Mouse (Mus musculus) heart, adult 9 months (tissue): ENCODE measurements around the gene Il4ra.

Experiments
- DNase-seq, 2 experiments: peaks; one replicate each; pipeline ENCODE4 v3.0.0; 2022; ENCODE audit warnings: low spot score in 2 of 2

Il4ra gene

DNA sequence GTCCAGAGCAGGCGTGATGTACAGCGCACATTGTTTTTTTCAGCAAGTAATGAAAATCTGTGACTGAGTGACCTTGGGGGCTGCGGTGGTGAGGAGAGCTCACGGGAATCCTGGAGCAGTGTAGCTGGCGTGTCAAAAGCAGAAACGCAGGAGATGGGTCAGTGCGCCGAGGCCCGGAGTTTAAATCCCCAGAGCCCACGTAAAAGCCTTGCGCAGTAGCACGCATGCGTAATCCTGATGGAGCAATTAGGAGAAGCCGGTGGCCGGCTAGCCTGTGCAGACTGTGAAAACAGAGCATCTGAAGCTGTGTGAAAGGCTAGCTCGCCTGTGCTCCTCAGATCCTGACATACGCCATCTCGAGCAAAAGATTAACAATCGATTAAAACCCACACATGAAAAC is 20.0 kb downstream of the Il4ra start:
- no peak for DNase-seq

DNA sequence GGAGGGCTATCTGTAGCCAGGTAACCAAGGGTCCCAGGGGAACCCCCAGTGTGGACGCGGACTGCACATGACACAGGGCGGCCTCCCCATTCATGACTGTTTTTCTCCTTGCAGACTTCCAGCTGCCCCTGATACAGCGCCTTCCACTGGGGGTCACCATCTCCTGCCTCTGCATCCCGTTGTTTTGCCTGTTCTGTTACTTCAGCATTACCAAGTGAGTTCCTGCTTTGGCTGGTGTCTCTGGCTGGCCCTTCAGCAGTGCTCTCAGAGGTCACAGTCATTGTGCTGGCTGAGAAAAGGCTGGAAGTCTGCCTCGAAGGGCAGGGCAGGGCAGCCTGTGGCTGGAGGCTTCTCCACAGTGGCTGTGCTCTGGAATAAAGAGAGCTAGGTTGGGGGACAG is 20.8 kb downstream of the Il4ra start:
- DNase-seq, result peak in 1 of 2 experiments; percentile 33

DNA sequence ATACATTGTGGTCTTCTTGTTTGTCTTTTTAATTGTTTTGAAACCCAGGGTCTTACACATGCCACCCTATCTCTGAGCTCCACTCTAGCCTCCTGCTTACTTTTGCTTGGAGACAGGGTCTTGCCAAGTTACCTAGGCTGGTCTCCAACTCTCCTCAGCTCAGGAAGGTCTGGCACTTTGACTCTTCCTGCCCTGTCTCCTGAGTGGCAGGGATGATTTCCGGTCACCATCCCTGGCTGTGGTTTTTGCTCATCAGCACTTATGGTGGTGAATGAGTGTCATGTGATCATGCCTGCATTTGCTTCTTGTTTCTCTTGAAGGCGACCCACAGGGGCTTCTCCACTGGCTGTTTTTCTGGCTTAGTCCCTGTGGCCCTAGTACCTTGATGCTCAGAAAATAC is 21.9 kb downstream of the Il4ra start:
- DNase-seq, result no peak

DNA sequence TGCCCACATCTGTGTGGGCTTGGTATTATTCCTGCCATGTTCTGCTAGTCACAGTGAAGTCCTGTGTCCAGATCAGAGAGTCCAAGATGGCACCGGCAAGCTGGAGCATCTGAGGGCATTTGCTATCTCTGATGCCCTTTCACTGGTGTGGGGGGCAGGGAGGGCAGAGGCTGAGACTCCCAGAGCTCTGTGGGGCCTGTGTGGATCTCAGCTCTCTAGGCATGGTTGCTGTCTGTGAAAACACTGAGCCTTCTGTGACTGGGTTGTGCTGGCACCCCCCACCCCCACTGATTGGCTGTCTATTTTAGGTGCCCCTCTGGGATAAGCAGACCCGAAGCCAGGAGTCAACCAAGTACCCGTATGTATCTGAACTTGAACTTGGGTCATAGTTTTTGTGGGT is 22.9 kb downstream of the Il4ra start:
- DNase-seq, result no peak

DNA sequence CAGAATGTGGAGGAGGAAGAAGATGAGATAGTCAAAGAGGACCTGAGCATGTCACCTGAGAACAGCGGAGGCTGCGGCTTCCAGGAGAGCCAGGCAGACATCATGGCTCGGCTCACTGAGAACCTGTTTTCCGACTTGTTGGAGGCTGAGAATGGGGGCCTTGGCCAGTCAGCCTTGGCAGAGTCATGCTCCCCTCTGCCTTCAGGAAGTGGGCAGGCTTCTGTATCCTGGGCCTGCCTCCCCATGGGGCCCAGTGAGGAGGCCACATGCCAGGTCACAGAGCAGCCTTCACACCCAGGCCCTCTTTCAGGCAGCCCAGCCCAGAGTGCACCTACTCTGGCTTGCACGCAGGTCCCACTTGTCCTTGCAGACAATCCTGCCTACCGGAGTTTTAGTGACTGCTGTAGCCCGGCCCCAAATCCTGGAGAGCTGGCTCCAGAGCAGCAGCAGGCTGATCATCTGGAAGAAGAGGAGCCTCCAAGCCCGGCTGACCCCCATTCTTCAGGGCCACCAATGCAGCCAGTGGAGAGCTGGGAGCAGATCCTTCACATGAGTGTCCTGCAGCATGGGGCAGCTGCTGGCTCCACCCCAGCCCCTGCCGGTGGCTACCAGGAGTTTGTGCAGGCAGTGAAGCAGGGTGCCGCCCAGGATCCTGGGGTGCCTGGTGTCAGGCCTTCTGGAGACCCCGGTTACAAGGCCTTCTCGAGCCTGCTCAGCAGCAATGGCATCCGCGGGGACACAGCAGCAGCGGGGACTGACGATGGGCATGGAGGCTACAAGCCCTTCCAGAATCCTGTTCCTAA is 24.0 kb downstream of the Il4ra start:
- DNase-seq, result no peak

DNA sequence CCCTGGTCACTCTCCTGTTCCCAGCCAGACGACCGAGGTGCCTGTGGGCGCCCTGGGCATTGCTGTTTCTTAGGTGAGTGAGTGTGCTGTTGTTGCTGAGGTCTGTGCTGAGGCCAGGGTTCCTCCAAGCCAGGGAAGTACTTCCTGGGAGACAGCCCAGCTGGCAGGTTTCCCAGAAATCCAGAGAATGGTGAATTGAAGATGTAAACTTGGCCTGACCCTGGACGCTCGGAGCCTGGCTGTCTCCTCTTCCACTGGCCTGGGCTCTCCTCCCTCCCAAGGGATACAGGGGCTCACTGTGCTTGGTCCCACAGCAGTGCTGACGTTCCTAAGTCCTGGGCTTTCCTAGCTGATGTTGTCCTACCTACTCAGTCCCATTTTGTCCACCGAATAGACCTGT is 25.1 kb downstream of the Il4ra start:
- peak; percentile 75 to 82 for DNase-seq

DNA sequence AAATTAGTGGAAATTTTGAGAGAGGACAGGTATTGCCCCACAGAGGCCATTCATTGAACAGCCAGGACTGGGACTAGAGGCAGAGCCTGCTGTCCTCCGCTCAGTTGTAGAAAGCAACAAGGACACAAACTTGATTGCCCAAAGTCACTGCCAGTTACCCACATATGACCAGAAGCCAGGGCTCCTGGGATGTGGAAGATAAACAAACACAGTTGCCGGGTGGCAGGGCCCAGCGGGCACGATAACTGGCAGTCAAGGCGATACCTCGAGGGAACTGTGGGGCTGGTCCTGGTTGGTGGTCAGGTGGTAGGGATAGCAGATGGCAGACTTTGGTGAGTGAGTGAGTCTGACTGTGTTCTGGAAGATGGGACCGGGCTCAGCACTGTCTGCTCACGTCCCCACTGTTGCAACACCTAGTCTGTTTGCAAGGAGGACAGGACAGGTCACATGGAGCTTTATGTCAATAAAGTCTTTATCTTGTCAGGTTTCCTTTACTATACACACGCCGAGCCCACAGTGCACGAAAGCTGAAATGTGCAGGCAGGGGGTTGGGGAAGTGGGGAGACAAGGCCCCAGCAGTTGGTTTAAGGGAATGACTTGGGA is 25.7 kb downstream of the Il4ra start:
- peak; percentile 66 to 69 for DNase-seq

DNA sequence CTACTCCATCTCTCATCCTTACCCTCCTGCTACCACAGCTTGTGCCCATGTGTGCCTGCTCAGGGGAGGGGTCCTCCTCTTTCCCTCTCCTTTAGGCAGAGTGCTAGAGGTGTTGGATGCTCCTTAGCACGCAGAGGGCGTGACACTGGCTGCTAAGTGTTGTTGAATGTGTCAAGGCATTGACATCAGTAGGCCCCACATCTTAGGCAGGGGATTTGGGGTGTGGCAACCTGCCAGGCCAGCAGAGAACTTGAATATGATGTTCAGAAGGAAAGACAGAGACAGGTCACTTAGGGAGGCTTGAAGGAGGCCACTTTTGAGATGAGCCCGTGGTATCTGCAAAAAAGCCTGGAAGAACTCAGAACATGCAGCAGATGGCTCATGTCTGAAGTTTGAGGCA is 26.2 kb downstream of the Il4ra start:
- no peak for DNase-seq

DNA sequence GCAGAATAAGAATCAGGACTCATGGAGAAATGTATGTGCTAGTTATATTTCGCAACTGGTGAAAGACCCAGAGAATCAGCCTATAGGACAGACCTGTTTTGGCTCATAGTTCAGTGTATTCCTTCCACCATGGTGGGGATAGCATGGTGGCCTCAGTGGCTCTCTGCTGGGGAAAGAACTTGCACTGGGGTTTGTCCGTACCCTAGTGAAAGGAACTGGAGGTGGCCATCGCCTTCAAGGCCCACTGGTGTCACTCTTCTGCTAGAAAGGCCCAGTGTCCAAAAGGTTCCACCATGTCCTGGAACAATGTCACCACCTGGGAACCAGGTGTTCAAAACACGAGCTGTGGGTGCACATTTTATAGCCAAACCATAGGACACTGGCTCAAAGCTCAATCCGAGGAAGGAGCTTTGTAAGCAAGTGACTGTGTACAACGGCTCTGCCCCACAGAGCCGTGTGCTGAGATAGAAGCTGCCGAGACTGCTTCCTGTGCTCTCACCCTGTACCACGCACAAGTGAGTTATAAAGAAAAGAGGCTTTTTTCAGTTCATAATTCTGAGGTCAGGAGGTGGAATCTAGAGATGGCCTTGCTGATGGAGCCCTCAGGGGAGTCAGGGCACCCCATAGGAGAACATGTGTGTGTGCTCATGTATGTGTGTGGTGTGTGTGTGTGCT is 27.8 kb downstream of the Il4ra start:
- no peak for DNase-seq

DNA sequence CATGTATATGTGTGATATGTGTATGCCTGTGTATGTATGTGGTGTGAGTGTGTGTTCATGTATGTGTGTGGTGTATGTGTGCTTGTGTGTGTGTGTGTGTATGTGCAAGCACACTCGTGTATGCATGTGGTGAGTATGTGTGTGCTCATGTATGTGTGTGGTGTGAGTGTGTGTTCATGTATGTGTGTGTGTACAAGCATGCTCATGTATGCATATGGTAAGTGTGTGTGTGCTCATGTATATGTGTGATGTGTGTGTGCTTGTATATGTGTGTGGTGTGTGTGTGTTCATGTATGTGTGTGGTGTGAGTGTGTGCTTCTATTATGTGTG is 28.3 kb downstream of the Il4ra start:
- no peak for DNase-seq

DNA sequence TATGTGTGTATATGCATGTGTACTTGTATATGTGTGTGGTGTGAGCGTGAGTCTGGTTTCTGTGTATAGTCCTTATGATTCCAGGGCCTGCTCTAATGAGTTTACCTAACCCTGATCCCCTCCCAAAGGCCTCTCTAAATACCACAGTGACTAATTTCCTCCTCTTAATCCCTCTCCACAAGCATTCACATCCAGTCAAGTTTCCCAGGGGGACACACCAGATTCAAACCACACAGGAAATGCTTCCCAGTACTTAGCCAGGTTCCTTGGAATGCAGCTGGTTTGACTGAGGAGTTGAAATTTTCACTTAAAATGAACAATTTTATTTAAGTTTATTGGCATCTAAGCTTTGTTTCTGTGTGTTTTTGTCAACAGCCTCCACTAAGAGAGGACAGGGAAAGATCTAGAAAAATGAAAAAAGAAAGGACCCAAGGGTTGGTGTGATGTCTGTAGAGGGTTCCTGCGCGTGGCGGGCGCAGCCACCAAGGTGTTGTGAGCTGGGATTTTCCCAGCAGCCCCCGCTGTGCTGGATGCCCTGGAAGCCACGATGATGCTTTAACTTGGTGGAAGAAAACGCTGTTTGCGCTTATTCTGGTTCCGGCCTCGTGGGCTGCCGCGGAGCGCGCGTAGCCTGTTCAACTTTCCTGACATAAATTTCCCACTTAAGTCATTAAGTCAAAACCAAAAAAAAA is 28.9 kb downstream of the Il4ra start:
- peak in 1 of 2 experiments; percentile 73 for DNase-seq

DNA sequence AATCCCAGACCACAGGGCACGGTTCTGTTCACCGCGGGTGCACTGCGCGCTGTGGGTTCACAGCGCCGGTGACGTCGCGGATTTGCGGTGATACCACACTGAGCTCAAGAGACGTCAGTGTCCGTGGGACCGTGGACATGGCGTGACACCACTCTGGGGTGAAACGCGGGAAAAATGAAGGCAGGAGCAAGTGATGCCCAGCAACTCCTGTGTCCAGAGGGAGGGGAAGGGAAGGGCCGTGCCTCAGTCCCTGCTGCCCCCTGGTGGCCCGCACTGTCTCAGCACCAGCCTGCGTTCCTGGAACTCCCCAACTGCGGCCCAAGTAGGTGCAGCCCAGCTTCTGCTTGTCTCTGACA is 29.4 kb downstream of the Il4ra start:
- DNase-seq, result peak; percentile 79 to 90

DNA sequence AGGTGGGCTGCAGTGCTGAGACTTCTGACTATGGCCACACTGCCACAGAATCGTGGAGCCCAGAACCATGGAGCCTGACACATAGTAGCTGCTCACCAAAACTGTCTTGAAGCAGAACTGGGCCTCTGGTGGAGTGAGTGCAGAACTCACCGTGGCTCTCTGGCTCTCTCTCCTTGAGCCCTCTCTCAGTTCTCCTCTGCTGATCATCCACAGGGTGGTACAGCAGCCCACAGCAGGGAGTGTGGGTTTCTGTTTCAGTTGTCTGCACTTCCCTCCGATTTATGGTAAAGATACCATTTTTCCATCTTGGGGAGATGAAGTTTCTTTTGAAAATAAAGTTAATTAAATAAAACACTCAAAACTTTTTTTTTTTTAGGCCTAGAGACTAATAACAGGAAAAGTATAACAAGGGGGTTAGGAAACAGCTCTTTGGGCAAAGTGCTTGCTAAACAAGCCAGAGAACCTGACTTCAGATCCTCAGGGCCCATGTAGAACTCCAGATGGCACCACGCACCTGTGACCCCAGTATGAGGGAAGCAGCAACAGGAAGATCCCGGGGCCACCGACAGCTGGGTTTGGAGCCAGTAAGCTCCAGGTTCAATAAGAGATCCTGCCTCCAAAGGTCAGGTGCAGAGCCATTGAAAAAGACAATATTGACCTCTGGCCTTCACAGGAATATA is 31.5 kb downstream of the Il4ra start:
- no peak for DNase-seq

DNA sequence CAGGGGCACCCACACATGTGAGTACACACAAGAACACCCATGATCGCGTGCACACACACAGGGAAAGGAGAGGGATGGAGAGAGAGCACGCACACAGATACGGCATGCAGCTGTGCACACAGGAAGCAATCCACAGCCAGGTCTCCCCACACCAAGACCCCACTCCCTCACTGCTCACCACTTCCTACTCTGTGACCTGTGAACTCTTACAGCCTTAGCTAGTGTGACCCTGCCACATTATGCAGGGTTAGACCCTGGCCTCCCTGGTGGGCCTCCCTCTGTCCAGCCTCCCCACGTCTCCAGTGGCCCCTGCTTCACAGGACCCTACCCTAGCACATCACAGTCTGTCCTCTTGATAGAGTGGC is 32.1 kb downstream of the Il4ra start:
- no peak for DNase-seq

DNA sequence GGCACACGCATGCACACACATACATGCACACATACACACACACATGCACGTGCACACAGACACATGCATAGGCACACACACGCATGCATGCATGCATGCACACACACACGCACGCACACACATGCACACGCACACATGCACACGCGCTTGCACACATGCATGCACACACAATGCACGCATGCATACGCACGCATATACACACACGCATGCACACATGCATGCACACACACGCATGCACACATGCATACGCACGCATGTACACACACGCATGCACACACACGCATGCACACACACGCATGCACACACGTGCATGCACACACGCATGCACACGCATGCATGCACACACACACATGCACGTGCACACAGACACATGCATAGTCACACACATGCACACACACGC is 34.4 kb downstream of the Il4ra start:
- DNase-seq, result no peak

DNA sequence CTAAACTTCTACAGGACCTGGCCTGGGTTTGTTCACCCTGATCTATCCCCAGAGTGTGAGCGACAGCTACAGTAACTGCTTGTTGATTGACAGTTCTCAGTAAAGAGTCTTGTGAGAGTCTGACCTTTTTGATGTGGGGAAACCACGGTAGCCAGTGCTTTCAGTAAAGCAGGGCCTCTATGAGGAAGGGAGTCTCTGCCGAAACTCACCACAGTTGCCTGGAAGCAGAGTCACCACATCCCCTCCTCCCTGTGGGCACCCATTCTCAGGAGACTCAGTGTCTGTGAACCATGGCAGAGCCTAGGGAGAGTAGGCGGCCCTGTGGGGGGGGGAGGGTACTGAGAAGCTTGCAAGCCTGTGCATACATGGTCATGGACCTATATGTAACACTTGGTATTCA is 36.8 kb downstream of the Il4ra start:
- DNase-seq, result no peak

DNA sequence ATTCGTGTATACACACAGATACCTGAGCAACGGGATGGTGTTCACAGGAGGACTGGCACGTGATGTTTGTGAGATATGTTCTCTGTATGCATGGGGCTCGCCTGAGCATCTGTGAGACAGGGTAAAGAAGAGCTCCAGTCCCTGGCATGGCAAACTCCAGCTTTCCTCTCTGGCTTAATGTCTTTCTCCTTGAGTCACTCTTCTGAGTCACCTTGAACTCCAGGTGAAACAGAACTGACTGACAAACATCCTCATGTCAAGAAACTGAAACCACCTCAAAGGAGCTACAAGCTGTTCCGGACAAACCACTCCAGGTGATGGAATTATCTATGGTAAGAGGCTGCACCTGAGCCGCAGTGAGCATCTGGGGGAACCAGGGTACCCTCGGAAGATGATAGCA is 38.0 kb downstream of the Il4ra start:
- no peak for DNase-seq

DNA sequence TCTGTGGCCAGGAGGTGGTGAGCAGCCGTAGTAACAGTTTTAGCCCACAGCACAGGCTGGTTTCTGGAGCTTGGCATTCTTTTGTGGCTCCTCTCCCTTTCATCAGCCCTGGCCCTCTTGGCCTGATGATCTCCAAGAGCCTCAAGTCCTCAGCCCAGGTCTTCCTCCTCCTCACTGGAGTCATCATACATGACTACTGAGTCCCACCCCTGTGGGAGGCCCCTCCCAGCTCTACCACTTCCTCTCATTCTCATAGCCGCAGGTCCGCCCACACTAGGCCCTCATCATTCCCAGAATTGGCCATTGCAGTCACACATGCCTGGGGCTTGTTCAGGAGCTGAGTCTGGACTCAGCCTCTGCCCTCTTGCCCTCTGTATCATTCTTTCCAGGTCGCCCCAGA is 41.9 kb downstream of the Il4ra start:
- no peak for DNase-seq

DNA sequence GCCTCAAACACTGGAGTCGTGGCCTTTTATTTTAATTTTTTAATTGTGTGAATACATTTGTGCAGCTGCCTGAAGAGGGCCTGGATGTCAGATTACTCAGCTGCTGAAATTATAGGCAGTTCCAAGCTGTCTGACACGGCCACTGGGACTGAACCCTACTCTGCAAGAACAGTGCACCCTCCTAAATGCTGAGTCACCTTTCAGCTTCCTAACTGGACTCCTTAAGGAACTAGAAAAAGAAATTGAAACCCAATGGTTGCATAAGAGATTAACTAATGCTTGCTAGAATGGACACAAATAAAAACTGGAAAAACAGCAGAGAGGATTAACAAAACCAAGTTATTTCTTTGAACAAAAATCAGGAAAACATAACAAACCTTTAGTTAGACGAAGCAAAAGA is 44.5 kb downstream of the Il4ra start:
- no peak for DNase-seq

DNA sequence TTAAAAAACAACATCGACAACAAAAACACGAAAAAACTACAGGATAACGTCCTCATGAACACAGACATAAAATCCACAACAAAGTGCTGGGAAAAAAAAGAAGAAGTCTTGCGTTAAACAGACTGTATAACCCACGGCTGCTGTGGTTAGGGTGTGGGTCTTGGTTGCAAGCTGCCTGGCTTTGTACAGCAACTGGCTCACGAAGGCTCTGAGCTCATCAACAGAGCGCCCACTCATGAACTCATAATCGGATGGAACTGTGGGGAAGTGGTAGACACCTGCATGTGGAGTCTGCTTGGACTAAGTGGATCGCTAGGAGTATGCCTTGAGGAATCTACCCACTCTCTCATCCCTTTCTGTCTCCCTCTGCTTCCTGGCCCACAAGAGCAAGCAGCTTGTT is 45.2 kb downstream of the Il4ra start:
- DNase-seq, result no peak

DNA sequence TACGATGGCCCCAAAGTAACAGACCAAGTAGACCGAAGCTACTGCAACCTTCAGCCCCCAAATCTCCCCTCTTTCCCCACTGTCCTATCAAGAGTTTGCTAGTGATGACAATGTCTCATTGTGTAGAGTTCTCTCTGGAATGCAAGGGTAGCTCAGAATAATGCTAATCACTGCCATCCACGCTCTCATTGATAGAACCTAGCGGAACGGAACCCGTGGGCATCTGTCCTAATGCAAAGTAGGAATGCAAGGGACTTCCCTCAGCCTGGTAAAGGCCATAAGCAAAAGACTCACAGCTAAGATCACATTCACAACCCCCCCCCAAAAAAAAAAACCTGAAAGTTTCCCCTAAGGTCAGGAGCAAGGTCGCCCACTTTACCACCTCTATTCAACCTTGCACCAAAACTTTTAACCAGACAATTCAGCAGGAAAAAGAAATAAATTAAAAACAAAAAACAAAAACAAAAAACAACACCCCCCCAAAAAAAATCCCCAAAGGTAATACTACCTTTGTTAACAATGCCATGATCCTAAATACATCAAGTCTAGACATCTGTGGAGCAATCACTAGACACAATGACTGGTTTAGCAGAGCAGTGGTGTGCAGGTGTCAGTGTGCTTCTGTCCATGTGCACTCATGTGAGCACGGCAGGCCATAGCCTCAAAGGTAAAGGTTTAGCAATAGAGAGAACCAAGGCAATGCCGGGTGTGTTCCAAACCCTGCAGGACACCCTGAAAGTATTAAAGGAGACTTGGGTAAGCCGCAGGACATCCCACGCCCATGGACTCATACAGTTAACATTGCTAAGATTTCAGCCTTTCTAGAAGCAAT is 45.8 kb downstream of the Il4ra start:
- DNase-seq, result no peak
